Mouse (Mus musculus) midbrain, embryonic 13.5 days (tissue): ENCODE data around the gene Rbms3. TPM values are rescaled to one million over a fixed set of nuclear protein-coding genes. Genes with fewer than 3 reads are reported as not detected.

Source experiments
- ATAC-seq: fragments of 200-750 bp; cut with Nextera tagmentation; 2 replicates; pipeline ENCODE4 v1.8.0; 2017; ENCODE audit warnings: mild to moderate bottlenecking, moderate TSS enrichment, moderate library complexity
- H3K27ac ChIP-seq: fragments of 300-500 bp; sonication (generic); 2 replicates; pipeline ENCODE4 v1.5.1; 2015; ENCODE audit warnings: inconsistent platforms, mild to moderate bottlenecking, moderate library complexity
- H3K27me3 ChIP-seq: fragments of 300-500 bp; sonication (generic); 2 replicates; pipeline ENCODE4 v1.6.1; 2015; ENCODE audit warnings: mild to moderate bottlenecking, inconsistent platforms
- H3K36me3 ChIP-seq: fragments of 300-500 bp; sonication (generic); 2 replicates; pipeline ENCODE4 v1.6.1; 2015; ENCODE audit warnings: mild to moderate bottlenecking, inconsistent platforms
- H3K4me1 ChIP-seq: fragments of 300-500 bp; sonication (generic); replicated peaks from 2 replicates; pipeline ENCODE4 v1.6.1; 2015; ENCODE audit warnings: inconsistent platforms
- H3K4me2 ChIP-seq: fragments of 300-500 bp; sonication (generic); replicated peaks from 2 replicates; pipeline ENCODE4 v1.6.1; 2015; ENCODE audit warnings: moderate library complexity, mild to moderate bottlenecking, inconsistent platforms
- H3K4me3 ChIP-seq: fragments of 300-500 bp; sonication (generic); replicated peaks from 2 replicates; pipeline ENCODE4 v1.5.1; 2015; ENCODE audit warnings: mild to moderate bottlenecking, inconsistent platforms
- H3K9ac ChIP-seq: fragments of 300-500 bp; sonication (generic); replicated peaks from 2 replicates; pipeline ENCODE4 v1.6.1; 2015; ENCODE audit warnings: mild to moderate bottlenecking, inconsistent platforms
- H3K9me3 ChIP-seq: fragments of 300-500 bp; sonication (generic); 2 replicates; pipeline ENCODE4 v1.6.1; 2016; ENCODE audit warnings: mild to moderate bottlenecking, inconsistent platforms
- WGBS: fragments of 180-500 bp; shearing (Covaris S2); methylation state at CpG from one replicate; pipeline ENCODE4 v1.1.7; 2015; 5-methylcytosine and 5-hydroxymethylcytosine counted together
- polyA plus RNA-seq: library from polyadenylated mRNA; unstranded; fragments of >200 nt; fragmentation: Nextera tagmentation; extraction: Ambion mirVana; gene quantifications from 2 replicates; pipeline ENCODE4 v1.2.1, GENCODE M21; 2015

The Rbms3 gene
- polyA plus RNA-seq, 1 experiment from 2014 or later: 30.8 TPM

DNA sequence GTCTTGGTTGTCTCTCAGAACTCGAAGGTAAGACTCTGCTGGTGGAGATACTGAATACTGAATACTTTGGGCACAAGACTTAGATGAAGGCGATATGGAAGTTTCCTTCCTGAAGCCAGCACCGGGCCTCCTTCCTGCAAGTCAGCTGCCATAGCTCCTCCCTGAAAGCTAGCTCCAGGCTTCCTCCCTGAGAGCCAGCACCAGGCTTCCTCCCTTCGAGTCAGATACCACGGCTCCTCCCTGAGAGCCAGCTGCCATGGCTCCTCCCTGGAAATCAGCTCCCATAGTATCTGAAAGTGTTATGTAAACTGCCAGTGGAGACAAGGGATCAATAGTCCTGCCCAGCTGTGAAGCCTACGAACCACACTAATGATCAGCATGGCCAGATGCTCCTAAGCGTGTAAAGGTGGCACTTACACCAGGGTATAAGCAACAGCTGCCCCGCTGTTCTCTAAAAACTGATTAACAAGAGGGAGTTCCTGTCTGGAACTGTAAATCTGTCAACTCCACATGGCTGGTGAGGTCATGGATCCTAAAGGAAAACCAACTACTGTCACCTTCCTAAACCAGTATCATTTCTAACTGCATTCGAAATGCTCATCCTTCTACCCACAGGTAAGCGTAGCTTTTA is 867.2 kb downstream of the Rbms3 start:
- Histone ChIP-seq H3K9ac (no peak overlapping the region), H3K4me2 (no peak overlapping the region), H3K9me3 (no peaks in the 10 kb centered on the region; the same call in 1 of the 2 replicates), H3K4me3 (no peak overlapping the region), H3K36me3 (no peaks in the 10 kb centered on the region), H3K27me3 (no peaks in the 10 kb centered on the region), H3K4me1 (0 out of 2 replicates have a peak, but pooled peaks cover 3% of the 10 kb centered on the region), H3K27ac (no peak overlapping the region)
- WGBS: 77% methylated on average over 10 of the region's 10 CpGs
- no peak for ATAC-seq

DNA sequence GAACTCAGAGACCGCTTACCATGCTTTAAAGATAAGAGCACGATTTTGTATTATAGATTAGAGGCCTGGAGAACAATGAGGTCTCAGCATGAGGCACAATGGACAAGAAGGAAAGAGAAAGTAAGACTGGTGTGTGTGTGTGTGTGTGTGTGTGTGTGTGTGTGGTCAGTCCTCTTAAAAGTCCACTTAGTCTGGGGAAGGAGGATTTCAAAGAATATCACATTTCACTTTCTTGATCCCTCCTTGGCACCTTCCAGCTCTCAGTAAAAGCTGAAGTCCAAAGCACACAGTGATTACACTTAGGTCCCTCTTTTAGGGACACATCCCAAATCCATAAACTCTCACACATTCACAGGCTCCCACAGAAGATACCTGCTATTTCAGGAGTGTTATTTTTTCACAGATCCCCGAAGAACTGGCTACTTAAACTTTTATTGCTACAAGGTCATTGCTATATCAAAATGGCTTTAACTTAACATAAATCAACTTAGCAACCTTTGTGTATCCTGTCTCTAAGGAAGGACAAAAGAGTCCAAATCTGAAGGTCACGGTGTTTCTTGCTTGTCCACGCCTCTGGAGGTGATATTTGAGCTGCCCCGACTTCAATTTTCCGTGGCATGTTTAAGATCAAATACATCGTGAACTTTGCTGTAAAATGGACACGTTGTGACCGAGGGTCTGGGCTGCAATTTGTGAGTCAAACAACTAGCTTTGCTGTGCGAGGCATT is 880.7 kb downstream of the Rbms3 start:
- Histone ChIP-seq H3K27me3 (no peaks in the 10 kb centered on the region), H3K9me3 (no peaks in the 10 kb centered on the region; the same call in 1 of the 2 replicates), H3K9ac (no peak overlapping the region), H3K27ac (no peak overlapping the region), H3K4me1 (no peaks in the 10 kb centered on the region; the same call in 1 of the 2 replicates), H3K36me3 (no peaks in the 10 kb centered on the region), H3K4me2 (no peak overlapping the region), H3K4me3 (no peak overlapping the region)
- no peak for ATAC-seq
- WGBS: 24% methylated on average over 11 of the region's 11 CpGs

DNA sequence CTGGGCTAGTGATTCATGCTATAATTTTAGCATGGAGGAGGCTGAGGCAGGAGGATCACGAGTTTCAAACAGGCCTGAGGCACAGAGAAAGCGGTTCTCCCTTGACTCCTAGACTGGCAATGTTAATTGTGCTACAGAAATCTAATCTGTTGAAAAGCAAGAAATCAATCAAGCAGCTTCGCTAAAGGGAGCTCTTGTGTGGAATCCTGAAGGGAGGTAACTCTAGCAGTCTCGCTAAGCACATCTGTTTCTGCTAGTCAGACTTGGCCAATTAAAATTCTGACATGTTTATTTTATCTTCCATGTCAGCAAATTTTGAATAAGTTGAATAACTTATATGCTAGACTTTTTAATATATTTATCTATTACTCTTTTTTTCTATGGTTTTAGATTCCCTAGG is 881.4 kb downstream of the Rbms3 start:
- Histone ChIP-seq H3K9me3 (no peaks in the 10 kb centered on the region; the same call in 1 of the 2 replicates), H3K4me3 (no peak overlapping the region), H3K9ac (no peak overlapping the region), H3K27me3 (no peaks in the 10 kb centered on the region), H3K4me1 (no peaks in the 10 kb centered on the region; the same call in 1 of the 2 replicates), H3K36me3 (no peaks in the 10 kb centered on the region), H3K27ac (no peak overlapping the region), H3K4me2 (no peak overlapping the region)
- WGBS: 55% methylated on average over 4 of the region's 4 CpGs
- no peak for ATAC-seq

DNA sequence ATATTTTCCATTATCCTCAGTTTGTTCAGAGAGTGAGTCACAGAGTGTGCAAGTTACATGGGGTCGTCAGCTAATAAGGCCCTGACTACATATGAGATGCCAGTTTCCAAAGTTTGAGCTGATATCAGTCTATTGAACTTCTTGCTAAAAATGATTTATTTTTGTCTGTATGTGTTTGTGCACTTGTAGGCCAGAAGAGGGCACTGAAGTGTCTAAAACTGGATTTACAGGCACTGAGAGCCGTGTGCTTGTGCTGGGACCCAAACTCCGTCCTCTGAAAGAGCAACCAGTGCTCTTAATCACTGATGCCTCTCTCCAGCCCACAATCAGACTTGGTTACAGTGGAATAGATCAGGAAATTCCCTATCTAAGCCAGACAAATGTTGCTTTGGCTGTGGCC is 882.8 kb downstream of the Rbms3 start:
- Histone ChIP-seq H3K4me3 (no peak overlapping the region), H3K9me3 (no peaks in the 10 kb centered on the region; the same call in 1 of the 2 replicates), H3K4me2 (no peak overlapping the region), H3K4me1 (no peaks in the 10 kb centered on the region; the same call in 1 of the 2 replicates), H3K9ac (no peak overlapping the region), H3K27ac (no peak overlapping the region), H3K27me3 (no peaks in the 10 kb centered on the region), H3K36me3 (no peaks in the 10 kb centered on the region)
- 79% methylated on average over 3 of the region's 3 CpGs for WGBS
- no peak for ATAC-seq

DNA sequence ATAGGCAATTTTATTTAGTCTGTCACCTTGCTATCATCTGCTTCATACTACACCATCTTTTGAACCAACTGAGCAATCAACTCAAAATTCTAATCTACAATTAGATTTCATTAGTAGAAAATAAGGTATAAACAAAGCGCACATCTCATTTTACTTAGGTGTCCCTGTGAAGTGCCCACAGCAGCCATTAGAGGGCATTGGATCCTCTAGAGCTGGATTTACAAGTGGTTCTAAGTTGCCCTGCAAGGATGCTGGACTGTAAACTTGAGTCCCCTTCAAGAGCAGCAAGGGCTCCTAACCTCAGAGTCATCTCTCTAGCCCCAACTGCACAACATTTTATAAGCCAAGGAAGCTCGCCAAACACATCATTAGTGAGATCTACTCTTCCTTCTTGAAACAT is 891.9 kb downstream of the Rbms3 start:
- H3K36me3 ChIP-seq: no peaks in the 10 kb centered on the region
- H3K4me1 ChIP-seq: no peaks in the 10 kb centered on the region
- no peak overlapping the region for H3K4me3 ChIP-seq
- ATAC-seq: no peak
- 87% methylated on average over 2 of the region's 2 CpGs for WGBS
- H3K9ac ChIP-seq: no peak overlapping the region
- no peaks in the 10 kb centered on the region for H3K27me3 ChIP-seq
- H3K4me2 ChIP-seq: no peak overlapping the region
- no peak overlapping the region for H3K27ac ChIP-seq
- H3K9me3 ChIP-seq: no peaks in the 10 kb centered on the region

DNA sequence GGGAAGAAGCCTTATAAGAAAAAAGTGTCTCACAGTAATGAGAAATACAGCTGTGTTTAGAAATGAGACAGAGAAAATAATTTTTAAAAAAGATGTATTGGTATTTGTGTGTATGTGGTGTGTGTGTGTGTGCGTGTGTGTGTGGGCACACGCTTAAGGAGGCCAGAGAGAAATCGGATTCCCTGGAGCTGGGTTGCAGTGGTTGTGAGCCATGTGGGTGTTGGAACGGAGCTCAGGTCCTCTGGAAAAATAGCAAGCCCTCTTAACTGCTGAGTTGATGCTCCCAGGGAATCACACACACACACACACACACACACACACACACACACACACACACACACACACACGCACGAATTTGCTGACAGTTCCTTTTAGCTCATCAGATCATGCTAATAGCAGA is 900.5 kb downstream of the Rbms3 start:
- Histone ChIP-seq H3K36me3 (no peaks in the 10 kb centered on the region), H3K27me3 (no peaks in the 10 kb centered on the region), H3K27ac (no peak overlapping the region), H3K9ac (no peak overlapping the region), H3K9me3 (no peaks in the 10 kb centered on the region), H3K4me1 (no peaks in the 10 kb centered on the region), H3K4me2 (no peak overlapping the region), H3K4me3 (no peak overlapping the region)
- 84% methylated on average over 6 of the region's 6 CpGs for WGBS
- no peak for ATAC-seq

DNA sequence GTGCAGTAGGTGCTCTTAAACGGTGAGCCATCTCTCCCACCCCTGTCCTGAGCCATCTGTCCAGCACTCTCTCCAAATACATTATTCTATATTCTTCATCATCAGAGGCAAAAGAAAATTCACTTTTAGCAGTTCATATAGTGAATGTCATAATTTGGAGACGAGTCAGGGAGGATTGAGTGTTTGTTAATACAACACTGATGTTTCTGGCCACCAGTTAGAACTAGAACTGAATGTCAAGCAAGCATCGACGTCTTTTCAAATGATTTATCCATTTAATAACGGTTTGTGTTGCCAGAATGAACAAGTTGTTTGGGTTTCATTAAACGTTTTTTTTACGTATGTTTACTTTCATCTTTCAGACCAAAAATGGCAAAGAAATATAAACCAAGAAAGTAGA is 901.1 kb downstream of the Rbms3 start:
- ATAC-seq: no peak
- no peak overlapping the region for H3K27ac ChIP-seq
- no peak overlapping the region for H3K9ac ChIP-seq
- H3K4me1 ChIP-seq: no peaks in the 10 kb centered on the region
- no peaks in the 10 kb centered on the region for H3K27me3 ChIP-seq
- no peak overlapping the region for H3K4me2 ChIP-seq
- no peak overlapping the region for H3K4me3 ChIP-seq
- H3K9me3 ChIP-seq: no peaks in the 10 kb centered on the region
- no peaks in the 10 kb centered on the region for H3K36me3 ChIP-seq
- 85% methylated on average over 7 of the region's 7 CpGs for WGBS

DNA sequence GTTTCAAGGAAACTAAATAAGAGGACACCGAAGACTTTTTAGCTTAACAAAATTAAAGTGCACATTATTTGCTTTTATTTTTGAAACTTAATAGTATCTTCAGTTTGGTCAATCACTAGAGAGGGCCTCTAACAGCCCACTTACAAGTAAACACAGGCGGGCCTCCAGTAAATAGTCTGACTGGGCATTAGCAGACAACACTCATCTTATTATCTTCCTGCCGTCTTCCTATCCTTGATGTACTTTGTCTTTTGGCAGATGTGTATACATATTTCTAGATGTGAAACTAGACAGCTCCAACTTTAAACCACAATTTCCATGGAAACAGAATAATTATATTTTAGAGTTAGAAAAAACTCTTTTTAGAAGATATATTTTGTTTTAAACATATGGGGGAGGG is 901.6 kb downstream of the Rbms3 start:
- no peaks in the 10 kb centered on the region for H3K4me1 ChIP-seq
- no peaks in the 10 kb centered on the region for H3K27me3 ChIP-seq
- no peak overlapping the region for H3K9ac ChIP-seq
- no peaks in the 10 kb centered on the region for H3K36me3 ChIP-seq
- 92% methylated on average over 3 of the region's 3 CpGs for WGBS
- no peak for ATAC-seq
- no peak overlapping the region for H3K4me2 ChIP-seq
- H3K4me3 ChIP-seq: no peak overlapping the region
- H3K9me3 ChIP-seq: no peaks in the 10 kb centered on the region
- no peak overlapping the region for H3K27ac ChIP-seq

DNA sequence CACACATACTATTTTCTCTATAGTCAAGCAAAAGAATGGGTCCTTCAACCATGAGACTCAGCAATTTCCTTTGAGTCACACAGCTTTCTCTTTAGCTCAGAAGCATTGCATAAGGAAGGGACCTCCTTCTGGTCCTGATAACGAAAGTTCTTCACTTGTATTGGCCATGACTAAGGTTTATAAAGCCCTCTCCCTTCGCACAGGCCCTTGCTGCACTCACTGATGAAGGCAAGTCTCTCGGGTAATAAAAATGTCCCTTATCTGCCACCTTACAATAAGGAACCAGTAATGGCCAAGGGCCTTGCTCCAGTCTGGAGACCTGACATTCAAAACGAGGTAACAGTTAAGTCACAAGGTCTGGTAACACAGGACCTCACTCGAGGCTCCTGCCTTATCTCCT is 905.1 kb downstream of the Rbms3 start:
- no peaks in the 10 kb centered on the region for H3K36me3 ChIP-seq
- no peak overlapping the region for H3K9ac ChIP-seq
- H3K27ac ChIP-seq: no peak overlapping the region
- no peak overlapping the region for H3K4me3 ChIP-seq
- H3K4me2 ChIP-seq: no peak overlapping the region
- H3K9me3 ChIP-seq: no peaks in the 10 kb centered on the region
- H3K27me3 ChIP-seq: no peaks in the 10 kb centered on the region
- WGBS: 84% methylated on average over 5 of the region's 5 CpGs
- no peaks in the 10 kb centered on the region for H3K4me1 ChIP-seq
- ATAC-seq: no peak

DNA sequence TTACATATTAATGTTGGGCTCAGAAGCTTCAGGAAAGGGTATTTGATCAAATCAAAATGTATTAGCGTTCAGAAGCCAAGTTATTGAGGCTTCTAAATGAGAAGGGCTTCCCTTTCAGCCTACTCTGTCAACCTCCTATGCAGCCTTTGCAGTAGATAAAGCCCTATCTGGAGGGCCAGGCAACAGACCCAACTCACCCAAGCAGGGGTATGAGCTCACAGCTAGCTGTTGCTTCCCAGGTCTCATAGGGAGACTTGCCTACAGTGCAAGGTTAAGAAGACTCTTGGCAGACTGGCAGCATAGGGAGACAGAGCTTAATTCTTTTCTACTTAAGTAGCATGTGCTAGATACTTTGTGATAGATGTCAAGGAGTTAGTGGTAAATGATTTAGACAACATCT is 926.6 kb downstream of the Rbms3 start:
- Histone ChIP-seq H3K9ac (no peak overlapping the region), H3K4me3 (no peak overlapping the region), H3K27ac (no peak overlapping the region), H3K36me3 (no peaks in the 10 kb centered on the region), H3K4me2 (no peak overlapping the region), H3K9me3 (no peaks in the 10 kb centered on the region), H3K4me1 (no peaks in the 10 kb centered on the region), H3K27me3 (no peaks in the 10 kb centered on the region)
- WGBS: 89% methylated on average over 1 of the region's 1 CpGs
- no peak for ATAC-seq

DNA sequence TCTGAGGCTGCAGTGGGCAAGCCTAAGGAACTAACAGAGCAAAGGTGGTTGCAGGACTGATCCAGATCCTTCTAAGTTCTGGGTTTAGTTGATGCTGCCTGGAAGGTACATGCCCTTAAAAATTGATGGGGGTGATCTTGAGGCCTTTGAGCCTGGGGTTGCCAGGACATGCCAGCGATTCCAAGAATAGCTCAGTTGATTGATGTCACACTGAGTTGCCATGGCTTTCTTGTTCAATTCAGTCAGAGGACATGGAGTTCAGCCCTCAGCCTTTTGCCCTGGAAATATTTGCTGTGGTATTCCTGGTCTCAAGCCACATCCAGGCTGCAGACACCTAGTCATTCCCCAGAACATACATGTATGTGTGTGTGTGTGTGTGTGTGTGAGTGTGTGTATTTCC is 927.1 kb downstream of the Rbms3 start:
- ATAC-seq: no peak
- Histone ChIP-seq H3K36me3 (no peaks in the 10 kb centered on the region), H3K27me3 (no peaks in the 10 kb centered on the region), H3K9me3 (no peaks in the 10 kb centered on the region), H3K4me2 (no peak overlapping the region), H3K27ac (no peak overlapping the region), H3K4me3 (no peak overlapping the region), H3K9ac (no peak overlapping the region), H3K4me1 (no peaks in the 10 kb centered on the region)
- 62% methylated on average over 1 of the region's 1 CpGs for WGBS

DNA sequence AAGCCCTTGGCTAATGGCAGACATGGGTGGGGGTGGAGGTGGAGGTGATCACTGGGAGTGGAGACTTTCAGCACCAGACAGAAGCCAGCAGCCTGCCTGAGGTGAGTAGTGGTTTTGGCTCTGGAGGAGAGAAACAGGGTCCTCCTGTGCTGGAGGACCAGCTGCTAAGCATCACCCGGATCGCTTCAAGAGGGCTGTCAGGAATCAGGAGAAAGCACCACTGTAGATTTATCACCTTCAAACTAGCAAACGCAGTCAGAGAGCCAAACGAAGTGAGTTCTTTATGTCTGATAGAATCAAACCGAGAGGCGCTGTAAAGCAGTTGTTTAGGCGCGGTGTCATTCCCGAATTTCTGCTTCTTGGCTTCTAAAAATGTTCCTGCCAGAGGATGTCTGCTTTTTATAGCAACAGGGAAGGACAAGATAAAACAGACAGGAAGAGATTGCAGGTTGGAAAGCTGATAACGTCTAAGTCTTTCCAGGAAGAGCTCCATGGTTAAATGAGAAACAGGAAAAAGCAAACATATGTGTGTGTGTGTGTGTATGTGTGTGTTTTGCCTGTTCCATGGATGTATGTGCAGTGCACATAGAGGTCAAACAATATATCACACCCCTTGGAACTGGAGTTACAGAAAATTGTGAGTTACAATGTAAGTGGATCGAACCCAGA is 928.1 kb downstream of the Rbms3 start:
- no peak for ATAC-seq
- Histone ChIP-seq H3K4me2 (no peak overlapping the region), H3K4me3 (no peak overlapping the region), H3K36me3 (no peaks in the 10 kb centered on the region), H3K9ac (no peak overlapping the region), H3K4me1 (no peaks in the 10 kb centered on the region), H3K9me3 (no peaks in the 10 kb centered on the region), H3K27me3 (no peaks in the 10 kb centered on the region), H3K27ac (no peak overlapping the region)
- 93% methylated on average over 11 of the region's 11 CpGs for WGBS
